Mouse (Mus musculus) hindbrain, embryonic 12.5 days (tissue): Measurements from ENCODE around the gene Glud1. TPM values are rescaled to one million over a fixed set of nuclear protein-coding genes. Genes with fewer than 3 reads are reported as not detected.
"Not testable (repeated sequence)": the region's sequence is repeated elsewhere in the genome, so short reads cannot be mapped to it uniquely, and the experiment has no call there.

Experiments
- ATAC-seq: fragments of 200-750 bp; cut with Nextera tagmentation; 2 replicates; pipeline ENCODE4 v1.8.0; 2017; ENCODE audit warnings: moderate TSS enrichment; ENCODE audit not compliant: low FRiP score
- H3K27ac ChIP-seq: fragments of 300-500 bp; sonication (generic); 2 replicates; pipeline ENCODE4 v1.5.1; 2016; ENCODE audit warnings: mild to moderate bottlenecking
- H3K27me3 ChIP-seq: fragments of 300-500 bp; sonication (generic); 2 replicates; pipeline ENCODE4 v1.6.1; 2016; ENCODE audit warnings: mild to moderate bottlenecking
- H3K36me3 ChIP-seq: fragments of 300-500 bp; sonication (generic); 2 replicates; pipeline ENCODE4 v1.6.1; 2016; ENCODE audit warnings: mild to moderate bottlenecking
- H3K4me1 ChIP-seq: fragments of 300-500 bp; sonication (generic); 2 replicates; pipeline ENCODE4 v1.6.1; 2016
- H3K4me2 ChIP-seq: fragments of 300-500 bp; sonication (generic); replicated peaks from 2 replicates; pipeline ENCODE4 v1.6.1; 2016; ENCODE audit warnings: mild to moderate bottlenecking
- H3K4me3 ChIP-seq: fragments of 300-500 bp; sonication (generic); 2 replicates; pipeline ENCODE4 v1.5.1; 2016; ENCODE audit warnings: mild to moderate bottlenecking
- H3K9ac ChIP-seq: fragments of 300-500 bp; sonication (generic); 2 replicates; pipeline ENCODE4 v1.6.1; 2016; ENCODE audit warnings: mild to moderate bottlenecking, moderate library complexity
- H3K9me3 ChIP-seq: fragments of 300-500 bp; sonication (generic); replicated peaks from 2 replicates; pipeline ENCODE4 v1.6.1; 2016; ENCODE audit warnings: mild to moderate bottlenecking
- WGBS: fragments of 180-500 bp; shearing (Covaris S2); methylation state at CpG from one replicate; pipeline ENCODE4 v1.1.7; 2016; 5-methylcytosine and 5-hydroxymethylcytosine counted together
- polyA plus RNA-seq: library from polyadenylated mRNA; unstranded; fragments of >200 nt; fragmentation: Nextera tagmentation; extraction: Ambion mirVana; gene quantifications from 2 replicates; pipeline ENCODE4 v1.2.1, GENCODE M21; 2016

The Glud1 gene
- polyA plus RNA-seq, 1 experiment from 2014 or later, result 97.7 TPM

DNA sequence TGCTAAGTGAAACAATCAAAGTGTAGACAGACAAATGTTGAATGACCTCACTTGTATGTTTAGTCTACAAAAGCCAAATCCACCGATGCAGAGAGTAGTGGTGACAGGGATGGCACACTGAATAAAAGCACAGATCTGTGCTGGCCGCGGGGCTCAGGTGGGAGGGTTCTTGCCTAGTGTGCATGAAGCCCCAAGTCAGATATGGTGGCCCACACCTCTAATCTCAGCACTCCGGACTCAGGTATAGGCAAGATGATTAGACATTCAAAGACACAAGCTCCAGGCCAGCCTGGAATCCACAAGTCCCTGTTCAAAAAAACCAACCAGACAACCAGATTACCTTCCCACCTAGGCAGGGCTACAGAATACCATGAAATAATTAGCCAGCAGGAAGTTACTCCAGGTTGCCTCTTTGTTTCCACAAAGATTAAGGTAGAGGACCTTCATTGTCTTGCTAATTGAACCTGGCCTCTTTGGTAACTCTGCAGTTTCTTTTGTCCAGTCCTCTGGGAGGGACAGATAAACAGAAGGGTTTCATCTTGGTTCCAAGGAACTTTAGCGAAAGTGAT is 49.2 kb downstream of the Glud1 start:
- Histone ChIP-seq H3K4me2 (no peak overlapping the region), H3K9me3 (no peaks in the 10 kb centered on the region), H3K27ac (no peak overlapping the region), H3K4me1 (peaks cover 8% of the 10 kb centered on the region; the same call in 1 of the 2 replicates), H3K27me3 (0 out of 2 replicates have a peak, but pooled peaks cover 4% of the 10 kb centered on the region), H3K36me3 (no peaks in the 10 kb centered on the region), H3K4me3 (no peak overlapping the region), H3K9ac (no peak overlapping the region)
- WGBS, result 50% methylated on average over 5 of the region's 5 CpGs
- no peak for ATAC-seq

DNA sequence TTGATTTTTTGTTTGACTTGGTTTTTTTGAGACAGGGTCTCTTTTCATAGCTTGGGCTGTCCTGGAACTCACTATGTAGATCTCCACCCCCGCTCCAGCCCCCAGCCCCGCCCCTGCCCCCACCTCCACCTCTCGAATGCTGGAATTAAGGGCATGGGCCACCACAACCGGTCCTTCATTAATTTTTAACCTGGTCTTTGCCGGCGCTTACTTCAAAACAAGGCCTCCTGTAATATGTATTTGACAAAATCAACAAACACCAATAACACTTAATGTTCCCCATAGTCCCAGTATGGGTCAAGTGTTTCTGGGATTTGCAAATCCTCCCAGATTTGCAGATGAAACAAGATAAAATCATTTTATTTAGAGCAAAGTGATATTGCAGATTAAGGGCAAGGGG is 49.7 kb downstream of the Glud1 start:
- Histone ChIP-seq H3K27ac (no peak overlapping the region), H3K9ac (no peak overlapping the region), H3K4me1 (peaks cover 8% of the 10 kb centered on the region; the same call in 1 of the 2 replicates), H3K4me2 (no peak overlapping the region), H3K9me3 (no peaks in the 10 kb centered on the region), H3K4me3 (no peak overlapping the region), H3K27me3 (0 out of 2 replicates have a peak, but pooled peaks cover 4% of the 10 kb centered on the region), H3K36me3 (no peaks in the 10 kb centered on the region)
- 34% methylated on average over 6 of the region's 6 CpGs for WGBS
- ATAC-seq, result no peak

DNA sequence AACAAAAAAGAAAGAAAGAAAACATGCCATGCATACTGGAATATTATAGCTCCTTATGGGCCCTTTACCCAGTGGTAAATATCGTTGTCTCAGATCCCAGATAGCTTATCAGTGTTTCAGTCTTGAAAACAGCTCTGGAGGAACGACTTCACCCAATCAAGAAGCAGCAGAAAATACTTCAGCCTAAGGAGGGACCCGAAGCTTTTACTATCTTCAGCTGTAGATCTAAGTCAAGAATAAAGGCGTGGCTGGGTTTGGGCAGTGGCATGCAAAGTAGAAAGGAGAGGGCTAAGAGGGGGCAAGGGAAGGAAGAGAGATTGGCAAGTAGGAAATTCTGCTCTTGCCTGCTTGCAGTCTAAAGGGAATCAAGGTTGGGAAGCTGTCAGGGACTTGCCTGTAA is 51.6 kb downstream of the Glud1 start:
- Histone ChIP-seq H3K4me2 (no peak overlapping the region), H3K27ac (no peak overlapping the region), H3K4me1 (peaks cover 8% of the 10 kb centered on the region; the same call in 1 of the 2 replicates), H3K9ac (no peak overlapping the region), H3K27me3 (peaks cover 4% of the 10 kb centered on the region; the same call in 1 of the 2 replicates), H3K36me3 (no peaks in the 10 kb centered on the region), H3K4me3 (no peak overlapping the region), H3K9me3 (no peaks in the 10 kb centered on the region)
- 89% methylated on average over 4 of the region's 4 CpGs for WGBS
- no peak for ATAC-seq

DNA sequence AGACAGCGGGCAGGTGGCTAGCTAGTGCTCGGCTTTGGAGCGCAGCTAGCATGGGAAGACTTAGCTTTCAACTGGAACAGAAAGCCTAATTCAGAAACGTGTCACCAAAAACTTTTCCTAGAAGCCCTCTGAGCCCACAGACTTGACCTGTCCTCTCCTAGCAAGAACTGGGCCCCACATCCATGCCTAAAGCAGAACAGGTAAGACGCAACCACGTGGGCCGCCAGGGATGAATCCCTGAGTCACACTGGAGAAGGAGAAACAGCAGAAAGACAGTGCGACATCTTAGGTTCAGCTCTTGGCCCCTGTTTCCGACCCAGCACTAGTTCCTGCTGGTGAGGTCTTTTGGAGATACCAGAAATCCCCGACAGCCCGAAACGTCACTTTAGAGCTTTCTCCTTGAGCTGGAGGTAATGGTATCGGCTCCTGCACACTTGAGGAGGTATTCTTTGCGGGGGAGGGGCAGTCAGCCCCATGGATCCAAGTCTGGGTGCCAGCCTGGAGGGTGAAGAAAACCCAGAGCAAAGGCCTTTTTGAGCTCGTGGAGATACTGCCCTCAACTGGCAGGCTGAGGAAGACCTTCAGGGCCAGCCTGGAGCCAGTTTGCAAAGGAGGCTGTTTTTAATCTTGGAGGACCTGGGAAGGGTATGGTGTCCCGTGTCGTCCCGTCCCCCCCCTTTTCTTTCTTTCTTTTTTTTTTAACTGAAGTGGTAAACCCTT is 52.4 kb downstream of the Glud1 start:
- no peaks in the 10 kb centered on the region for H3K9me3 ChIP-seq
- H3K9ac ChIP-seq, result peak overlapping the region; percentile 63; the same call in 1 of the 2 replicates
- peaks cover 4% of the 10 kb centered on the region; the same call in 1 of the 2 replicates for H3K27me3 ChIP-seq
- H3K4me3 ChIP-seq, result peak overlapping the region; percentile 41
- H3K27ac ChIP-seq, result no peak overlapping the region
- ATAC-seq, result peak; percentile 40; the same call in 1 of the 2 replicates
- no peaks in the 10 kb centered on the region for H3K36me3 ChIP-seq
- 32% methylated on average over 18 of the region's 18 CpGs for WGBS
- H3K4me2 ChIP-seq, result peak overlapping the region; percentile 71
- peaks cover 8% of the 10 kb centered on the region; the same call in 1 of the 2 replicates for H3K4me1 ChIP-seq

DNA sequence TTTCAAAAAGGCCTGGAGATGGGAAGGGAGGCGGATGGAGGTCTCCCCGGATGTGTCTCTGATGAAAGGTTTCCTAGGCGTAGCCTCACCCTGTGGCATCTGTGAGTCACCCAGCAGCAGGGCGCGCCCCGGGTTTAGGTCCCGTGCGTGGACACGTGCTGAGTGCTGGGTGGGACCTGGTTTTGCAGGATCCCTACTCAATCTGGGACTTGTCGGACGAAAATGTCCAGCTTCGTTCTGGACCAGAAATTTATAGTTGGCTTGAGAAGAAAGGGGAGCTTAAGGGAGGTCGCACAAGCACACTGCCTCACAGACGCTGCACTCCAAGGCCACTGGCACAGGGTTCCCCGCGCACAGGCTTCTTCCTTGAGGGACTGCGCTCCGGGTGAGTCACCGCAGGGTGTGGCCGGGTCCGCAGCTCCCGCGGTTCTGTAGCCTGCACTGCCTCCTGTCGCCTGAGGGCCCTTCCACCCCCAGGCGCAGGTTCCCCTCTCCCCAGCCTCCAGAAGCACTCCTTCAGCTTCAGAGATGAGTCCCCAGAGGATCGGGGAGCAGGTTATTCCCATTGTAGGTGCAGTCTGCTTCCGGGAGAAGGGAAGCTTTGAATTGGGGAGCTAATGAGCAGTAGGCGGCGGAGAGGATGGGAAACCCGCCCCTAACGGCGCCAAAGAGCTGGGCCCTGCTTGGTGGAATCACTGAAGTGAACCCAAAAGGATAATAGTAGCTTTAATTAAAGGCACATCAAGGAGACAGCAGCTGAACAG is 53.1 kb downstream of the Glud1 start:
- Histone ChIP-seq H3K4me2 (peak overlapping the region; percentile 71), H3K9me3 (no peaks in the 10 kb centered on the region), H3K27me3 (peaks cover 4% of the 10 kb centered on the region; the same call in 1 of the 2 replicates), H3K9ac (peak overlapping the region; percentile 63), H3K36me3 (no peaks in the 10 kb centered on the region), H3K4me3 (peak overlapping the region; percentile 41), H3K4me1 (peaks cover 8% of the 10 kb centered on the region; the same call in 1 of the 2 replicates), H3K27ac (no peak overlapping the region)
- WGBS, result 2% methylated on average over 32 of the region's 32 CpGs
- peak; percentile 87 for ATAC-seq

DNA sequence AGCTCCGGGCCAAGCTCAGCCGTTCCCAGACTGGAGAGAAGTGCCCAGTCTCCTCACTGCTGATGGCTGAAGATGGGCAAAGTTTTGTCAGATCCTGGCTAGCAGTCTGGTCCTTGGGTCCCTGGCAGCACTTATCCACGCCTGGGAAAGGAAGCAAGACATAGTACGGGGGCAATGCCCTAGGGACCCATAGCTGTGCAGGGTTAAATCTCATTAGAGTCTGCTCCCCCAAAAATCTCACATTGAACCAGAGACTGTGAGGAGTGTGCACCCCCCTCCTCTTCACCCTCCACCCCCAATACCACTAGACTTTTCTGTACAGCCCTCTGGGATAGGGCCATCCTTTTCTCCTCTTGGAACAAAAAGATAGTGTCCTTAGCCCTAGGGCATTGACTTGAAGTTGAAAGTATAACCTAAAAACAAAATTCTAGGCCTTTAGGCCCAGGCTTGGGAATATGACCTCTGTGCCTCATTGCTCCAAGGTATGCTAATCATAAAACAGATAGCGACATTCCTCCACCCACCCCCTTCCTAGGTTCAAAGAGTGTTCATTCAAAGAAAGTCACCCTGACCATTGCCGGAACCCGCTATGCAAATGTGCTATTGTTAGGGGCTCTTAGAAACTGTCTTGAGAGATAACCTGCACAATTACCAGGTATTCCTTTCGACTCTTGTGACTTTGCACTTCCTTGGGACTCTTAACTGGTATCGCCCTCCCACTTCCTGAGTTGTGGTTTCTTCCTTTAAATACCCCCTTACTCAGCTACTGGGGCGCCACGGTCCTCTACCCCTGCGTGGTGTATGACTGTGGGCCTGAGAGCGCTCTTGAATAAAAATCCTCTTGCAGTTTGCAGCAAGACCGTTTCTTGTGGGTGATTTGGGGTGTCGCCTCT is 54.0 kb downstream of the Glud1 start:
- not testable (repeated sequence) for H3K4me1 ChIP-seq, H3K27me3 ChIP-seq, H3K9ac ChIP-seq, H3K27ac ChIP-seq, H3K9me3 ChIP-seq, H3K36me3 ChIP-seq
- peak; percentile 62 for ATAC-seq
- WGBS, result 75% methylated on average over 15 of the region's 15 CpGs
- Histone ChIP-seq H3K4me3 (peak overlapping the region; percentile 41), H3K4me2 (peak overlapping the region; percentile 71)

DNA sequence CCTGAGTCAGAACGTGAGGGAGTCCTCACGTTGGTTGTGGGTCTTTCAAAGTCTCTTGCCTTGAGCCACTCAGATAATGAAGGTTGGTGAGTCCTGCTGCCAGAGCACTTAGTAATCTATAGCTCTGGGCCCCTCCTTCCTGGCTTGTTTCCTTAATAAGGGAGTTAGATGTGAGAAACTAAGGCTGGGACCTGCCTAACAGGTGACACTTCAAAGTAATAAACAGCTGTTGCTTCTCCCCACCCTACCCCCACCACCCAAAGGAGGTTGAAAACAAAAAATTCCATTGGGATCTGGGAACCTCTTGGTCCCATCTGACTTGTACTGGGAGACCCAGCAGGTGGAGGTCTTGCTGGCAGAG is 54.6 kb downstream of the Glud1 start:
- Histone ChIP-seq H3K27ac (no peak overlapping the region), H3K9me3 (no peaks in the 10 kb centered on the region), H3K9ac (no peak overlapping the region), H3K4me3 (no peak overlapping the region), H3K4me2 (no peak overlapping the region), H3K27me3 (peaks cover 4% of the 10 kb centered on the region; the same call in 1 of the 2 replicates), H3K36me3 (no peaks in the 10 kb centered on the region), H3K4me1 (peaks cover 8% of the 10 kb centered on the region; the same call in 1 of the 2 replicates)
- ATAC-seq, result no peak
- WGBS, result 92% methylated on average over 2 of the region's 2 CpGs

DNA sequence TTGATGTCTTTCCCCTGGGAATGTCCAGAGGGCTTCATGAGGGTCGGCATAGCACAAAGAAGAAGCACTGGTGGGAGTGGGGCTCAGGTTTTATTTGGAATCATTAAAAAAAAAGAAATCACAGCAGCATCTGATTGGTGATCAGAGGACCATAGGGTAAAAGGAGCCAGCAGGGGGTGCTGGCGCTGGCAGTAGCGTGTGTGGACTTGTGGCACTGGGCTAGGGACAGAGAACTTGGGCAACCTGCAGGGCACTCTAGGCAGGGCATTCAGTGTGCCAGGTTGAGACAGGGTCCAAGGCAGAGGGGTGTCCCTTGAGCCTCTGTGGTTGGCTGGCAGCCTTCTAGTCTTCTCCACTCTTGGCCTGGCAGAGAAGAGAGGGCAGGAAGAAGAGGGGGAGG is 59.7 kb downstream of the Glud1 start:
- H3K9me3 ChIP-seq, result no peaks in the 10 kb centered on the region
- H3K4me1 ChIP-seq, result peaks cover 8% of the 10 kb centered on the region
- no peaks in the 10 kb centered on the region for H3K36me3 ChIP-seq
- no peak overlapping the region for H3K4me3 ChIP-seq
- no peak for ATAC-seq
- no peak overlapping the region for H3K9ac ChIP-seq
- no peak overlapping the region for H3K4me2 ChIP-seq
- no peaks in the 10 kb centered on the region; the same call in 1 of the 2 replicates for H3K27me3 ChIP-seq
- H3K27ac ChIP-seq, result no peak overlapping the region
- WGBS, result 54% methylated on average over 3 of the region's 3 CpGs

DNA sequence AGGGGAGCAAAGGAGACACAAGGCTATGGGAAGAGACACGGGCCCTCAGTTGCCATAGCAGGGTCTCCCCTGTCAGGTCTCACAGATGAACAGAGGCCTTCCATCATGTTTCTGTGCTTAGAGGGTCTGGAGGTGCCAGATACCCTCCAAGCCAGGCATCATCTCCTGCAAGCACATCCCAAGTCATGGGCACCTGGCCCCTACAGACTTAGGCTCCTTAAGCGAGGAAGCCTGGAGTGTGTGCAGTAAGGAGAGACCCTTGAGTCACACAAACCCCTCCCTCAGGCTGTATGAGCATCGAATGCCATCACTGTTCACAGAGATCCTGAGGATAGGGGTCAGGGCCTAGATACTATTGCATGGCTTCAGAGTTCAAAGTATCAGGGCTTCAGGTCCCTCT is 60.4 kb downstream of the Glud1 start:
- Histone ChIP-seq H3K4me2 (no peak overlapping the region), H3K4me1 (peaks cover 8% of the 10 kb centered on the region), H3K9ac (no peak overlapping the region), H3K36me3 (no peaks in the 10 kb centered on the region), H3K27me3 (no peaks in the 10 kb centered on the region), H3K4me3 (no peak overlapping the region), H3K27ac (no peak overlapping the region), H3K9me3 (no peaks in the 10 kb centered on the region)
- no peak for ATAC-seq
- 89% methylated on average over 3 of the region's 3 CpGs for WGBS

DNA sequence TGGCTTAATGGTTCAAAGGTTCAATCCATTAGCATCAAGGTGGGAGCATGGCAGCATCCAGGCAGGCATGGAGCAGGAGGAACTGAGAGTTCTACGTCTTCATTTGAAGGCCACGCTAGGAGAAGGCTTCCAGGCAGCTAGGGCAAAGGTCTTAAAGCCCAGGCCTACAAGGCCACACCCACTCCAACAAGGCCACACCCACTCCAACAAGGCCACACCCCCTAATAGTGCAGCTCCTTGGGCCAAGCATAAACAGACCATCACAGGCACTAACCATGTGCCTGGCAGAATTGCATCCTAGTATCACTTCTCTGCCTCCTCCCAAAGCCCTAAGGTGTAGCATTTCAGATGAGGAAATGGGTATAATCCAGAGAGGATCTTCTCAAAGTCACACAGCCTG is 61.2 kb downstream of the Glud1 start:
- no peak for ATAC-seq
- H3K27me3 ChIP-seq, result no peaks in the 10 kb centered on the region
- no peaks in the 10 kb centered on the region for H3K9me3 ChIP-seq
- no peaks in the 10 kb centered on the region for H3K36me3 ChIP-seq
- H3K4me2 ChIP-seq, result peak overlapping the region; percentile 12; the same call in 1 of the 2 replicates
- WGBS, result 75% methylated on average over 2 of the region's 2 CpGs
- no peak overlapping the region for H3K4me3 ChIP-seq
- H3K27ac ChIP-seq, result no peak overlapping the region
- no peak overlapping the region for H3K9ac ChIP-seq
- H3K4me1 ChIP-seq, result peaks cover 8% of the 10 kb centered on the region

DNA sequence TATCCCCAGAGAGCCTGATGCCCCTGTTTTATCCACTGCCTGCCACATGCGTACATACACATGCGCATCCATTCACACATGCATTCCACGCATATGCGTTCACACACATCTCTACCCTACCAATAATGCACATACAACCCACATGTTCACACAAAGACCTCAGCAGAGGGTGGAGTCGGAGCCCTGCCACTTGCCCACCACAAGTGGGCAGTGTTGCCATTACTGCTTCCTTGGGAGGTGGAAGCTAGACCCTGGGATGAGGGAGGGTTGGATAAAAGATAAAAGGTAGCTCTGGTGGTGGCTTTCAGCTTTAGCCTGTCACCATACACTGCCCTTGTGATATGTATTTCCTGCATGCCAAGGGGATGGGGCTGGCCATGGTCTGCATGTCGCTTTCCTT is 62.1 kb downstream of the Glud1 start:
- H3K4me3 ChIP-seq, result no peak overlapping the region
- no peak for ATAC-seq

More for the DNA sequence above, 62.1 kb downstream of the Glud1 start:
- WGBS, result 79% methylated on average over 6 of the region's 6 CpGs
- no peak overlapping the region for H3K27ac ChIP-seq
- H3K27me3 ChIP-seq, result no peaks in the 10 kb centered on the region
- H3K4me1 ChIP-seq, result peaks cover 8% of the 10 kb centered on the region
- H3K36me3 ChIP-seq, result no peaks in the 10 kb centered on the region
- H3K4me2 ChIP-seq, result peak overlapping the region; percentile 12; the same call in 1 of the 2 replicates
- no peaks in the 10 kb centered on the region for H3K9me3 ChIP-seq
- H3K9ac ChIP-seq, result no peak overlapping the region
